Mouse (Mus musculus) ES-E14 (cell line): ENCODE results near the gene Ptgs1. TPM values are rescaled to one million over a fixed set of nuclear protein-coding genes. Genes with fewer than 3 reads are reported as not detected.

Experiments
- DNase-seq: peaks from one replicate; pipeline ENCODE4 v3.0.0-alpha.2; 2013; ENCODE audit warnings: low read depth, low spot score
- H3K27ac ChIP-seq: 2 replicates; pipeline ENCODE4 v1.5.1; 2012; ENCODE audit warnings: low read depth, mild to moderate bottlenecking, low read length, moderate library complexity, mixed read lengths; ENCODE audit not compliant: poor library complexity, insufficient read depth, severe bottlenecking
- H3K36me3 ChIP-seq: 2 replicates; pipeline ENCODE4 v1.6.1; 2012; ENCODE audit warnings: mild to moderate bottlenecking, low read length, moderate library complexity, mixed read lengths; ENCODE audit not compliant: control insufficient read depth, poor library complexity, insufficient read depth, severe bottlenecking
- H3K4me1 ChIP-seq, 2 experiments: fragments of 150-350 bp in 1 of 2; sonication (generic) in 1 of 2; 2 replicates each; pipeline ENCODE4 v1.6.1; 2012; ENCODE audit warnings: low read length in 2 of 2, mild to moderate bottlenecking in 1 of 2, mixed read lengths in 1 of 2; ENCODE audit not compliant: control insufficient read depth in 2 of 2, insufficient read depth in 2 of 2, poor library complexity in 1 of 2
- H3K4me3 ChIP-seq, 2 experiments: fragments of 150-350 bp in 1 of 2; sonication (generic) in 1 of 2; 2 replicates each; pipeline ENCODE4 v1.5.1; 2012; ENCODE audit warnings: low read length in 2 of 2, low read depth in 1 of 2, mild to moderate bottlenecking in 1 of 2, mixed read lengths in 1 of 2; ENCODE audit not compliant: insufficient read depth in 1 of 2, poor library complexity in 1 of 2, severe bottlenecking in 1 of 2
- H3K9ac ChIP-seq: 2 replicates; pipeline ENCODE4 v1.6.1; 2012; ENCODE audit warnings: low read depth, mild to moderate bottlenecking, low read length, mixed read lengths; ENCODE audit not compliant: poor library complexity, insufficient read depth, severe bottlenecking
- H3K9me3 ChIP-seq: fragments of 150-350 bp; sonication (generic); 2 replicates; pipeline ENCODE4 v1.6.1; 2012; ENCODE audit warnings: low read depth, mild to moderate bottlenecking, low read length; ENCODE audit not compliant: control insufficient read depth, insufficient read depth
- CHD2 ChIP-seq: IDR thresholded peaks from 2 replicates; pipeline ENCODE4 v1.6.1; 2014; ENCODE audit warnings: mild to moderate bottlenecking, low read depth, low read length, inconsistent platforms
- HCFC1 ChIP-seq: IDR thresholded peaks from 2 replicates; pipeline ENCODE4 v1.6.1; 2012; ENCODE audit warnings: low read length, inconsistent platforms, borderline replicate concordance; ENCODE audit not compliant: insufficient read depth
- MAFK ChIP-seq: IDR thresholded peaks from 2 replicates; pipeline ENCODE4 v1.6.1; 2014; ENCODE audit warnings: mild to moderate bottlenecking, low read depth, low read length, inconsistent platforms; ENCODE audit not compliant: insufficient read depth
- ZC3H11A ChIP-seq: IDR thresholded peaks from 2 replicates; pipeline ENCODE4 v1.6.1; 2012; ENCODE audit warnings: low read depth, mild to moderate bottlenecking, inconsistent platforms, low read length, borderline replicate concordance
- ZNF384 ChIP-seq: IDR thresholded peaks from 2 replicates; pipeline ENCODE4 v1.6.1; 2012; ENCODE audit warnings: low read depth, low read length, inconsistent platforms
- in situ Hi-C, 2 experiments: fragments of 600-800 bp; cut with MboI; formaldehyde crosslinking; loops; one replicate each; pipeline ENCODE4 v1.15.1; 2025; ENCODE audit warnings: low sequenced_read_pairs in 2 of 2, inconsistent platforms in 1 of 2; ENCODE audit not compliant: unreplicated experiment in 2 of 2
- total RNA-seq: library from RNA; depleted of rRNA; stranded (reverse); fragments of 300-350 nt; gene quantifications from 2 replicates; pipeline ENCODE4 v1.2.3, GENCODE M21; 2012

Gene Ptgs1
- total RNA-seq, 1 experiment = 9.0 TPM

- no peaks in the 10 kb centered on the region for H3K9me3 ChIP-seq
- no peak overlapping the region for H3K27ac ChIP-seq
- TF ChIP-seq ZC3H11A (peak; percentile 96), MAFK (no peak)
- in situ Hi-C loops = loop anchor here (5.0 to 10.0 kb wide), 2 partner anchors 189 to 207 kb away; no protein-coding TSS in a partner anchor
- no peak overlapping the region for H3K4me3 ChIP-seq
- H3K36me3 ChIP-seq = no peaks in the 10 kb centered on the region
- no peak overlapping the region for H3K9ac ChIP-seq
- H3K4me1 ChIP-seq = peaks cover 0 to 11% of the 10 kb centered on the region in 2 experiments; a peak in 2 of 4 replicates
- DNase-seq = peak; percentile 82
Observed at GRCm38 (mm10) chr2:36214023-36214422, 16.2 kb upstream of the Ptgs1 start.

DNA sequence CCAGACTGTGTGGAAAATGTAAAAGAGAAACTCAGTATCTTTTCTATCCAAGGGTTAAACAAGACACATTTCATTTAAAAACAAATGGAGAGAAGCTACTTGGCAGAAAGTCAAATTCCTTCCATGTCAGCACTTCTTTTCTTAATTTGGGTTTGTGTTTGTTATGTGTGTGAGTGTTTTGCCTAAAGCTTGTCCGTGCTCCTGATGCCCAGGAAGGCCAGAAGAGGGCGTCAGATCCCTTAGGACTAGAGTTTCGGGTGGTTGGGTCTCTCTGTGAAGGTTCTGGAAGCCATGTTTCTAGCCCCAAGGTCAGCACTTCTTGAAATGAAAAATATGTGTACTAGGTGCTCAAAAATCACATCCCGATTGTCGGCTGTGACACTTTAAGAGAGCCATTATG lies 15.8 kb upstream of the Ptgs1 start:
- H3K27ac ChIP-seq = no peak overlapping the region
- H3K9ac ChIP-seq = no peak overlapping the region
- no peaks in the 10 kb centered on the region for H3K36me3 ChIP-seq
- DNase-seq = no peak
- no peak overlapping the region for H3K4me3 ChIP-seq
- TF ChIP-seq ZNF384 = no peak
- TF ChIP-seq HCFC1 = no peak
- TF ChIP-seq ZC3H11A = no peak
- TF ChIP-seq CHD2 = no peak
- TF ChIP-seq MAFK = no peak
- peaks cover 0 to 11% of the 10 kb centered on the region in 2 experiments; a peak in 2 of 4 replicates for H3K4me1 ChIP-seq
- no peaks in the 10 kb centered on the region for H3K9me3 ChIP-seq
- in situ Hi-C loops = loop anchor here (5.0 to 10.0 kb wide), 2 partner anchors 190 to 207 kb away; no protein-coding TSS in a partner anchor

DNA sequence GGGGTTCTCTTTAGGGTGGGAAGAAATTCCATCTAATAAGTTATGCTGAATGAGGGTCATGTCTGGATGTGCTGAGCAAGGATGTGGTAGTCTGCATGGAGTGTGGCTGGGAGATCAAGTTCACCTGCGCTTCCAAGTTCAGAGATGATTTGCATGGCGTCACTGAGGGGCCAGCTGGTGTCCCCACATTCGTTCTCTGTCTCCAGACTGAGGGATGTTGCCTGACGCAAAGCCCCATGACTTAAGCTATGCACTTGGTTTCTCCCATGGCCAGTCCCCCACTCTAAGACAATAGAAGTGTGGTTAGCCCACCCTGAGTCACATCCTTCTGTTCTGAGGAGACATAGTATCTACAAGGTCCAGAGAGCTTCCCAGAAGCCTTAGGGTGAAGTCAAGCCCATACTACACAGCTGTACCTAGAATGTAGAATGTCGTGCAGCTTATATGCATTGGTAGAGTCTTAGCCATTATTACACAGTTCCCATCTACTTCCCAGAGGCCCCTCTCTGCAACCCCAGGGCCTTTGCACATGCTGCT lies 15.0 kb upstream of the Ptgs1 start:
- Histone ChIP-seq H3K9ac (no peak overlapping the region), H3K27ac (no peak overlapping the region), H3K36me3 (no peaks in the 10 kb centered on the region), H3K4me1 (peaks cover 0 to 11% of the 10 kb centered on the region in 2 experiments; a peak in 2 of 4 replicates), H3K9me3 (no peaks in the 10 kb centered on the region), H3K4me3 (no peak overlapping the region)
- DNase-seq = no peak
- in situ Hi-C loops = loop anchor here in 1 of 2 experiments (10.0 kb wide), 1 partner anchor 190 kb away; no protein-coding TSS in a partner anchor
- TF ChIP-seq MAFK (no peak), HCFC1 (no peak), ZC3H11A (no peak), ZNF384 (no peak), CHD2 (no peak)

DNA sequence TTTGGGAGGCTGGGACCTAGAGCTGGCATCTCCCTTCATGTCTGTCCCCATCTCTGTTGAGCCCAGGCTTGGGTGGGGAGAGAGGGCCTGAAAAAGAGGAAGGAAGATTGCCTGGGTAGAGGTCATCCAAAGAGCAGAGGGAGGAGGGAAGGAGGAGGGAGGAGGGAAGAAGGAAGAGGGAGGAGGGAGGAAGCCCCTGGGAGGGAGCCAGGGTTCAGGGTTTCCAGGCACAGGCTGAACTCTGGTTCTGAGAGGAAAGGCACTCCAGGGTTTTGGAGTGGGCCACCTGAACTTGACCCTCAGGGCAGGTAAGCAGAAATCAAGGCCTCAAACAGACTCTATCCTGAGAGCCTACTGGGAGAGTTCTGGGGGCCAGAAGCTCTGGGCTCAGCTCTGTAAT lies 13.7 kb upstream of the Ptgs1 start:
- no peak for DNase-seq

More for the DNA sequence above, 13.7 kb upstream of the Ptgs1 start:
- TF ChIP-seq HCFC1 (no peak), ZNF384 (no peak), ZC3H11A (no peak), CHD2 (no peak), MAFK (no peak)
- no peaks in the 10 kb centered on the region for H3K36me3 ChIP-seq
- H3K9me3 ChIP-seq = no peaks in the 10 kb centered on the region
- H3K27ac ChIP-seq = no peak overlapping the region
- in situ Hi-C loops = loop anchor here in 1 of 2 experiments (10.0 kb wide), 1 partner anchor 192 kb away; no protein-coding TSS in a partner anchor
- peaks cover under 1 to 12% of the 10 kb centered on the region in 2 experiments; a peak in 3 of 4 replicates for H3K4me1 ChIP-seq
- no peak overlapping the region for H3K9ac ChIP-seq
- no peak overlapping the region for H3K4me3 ChIP-seq
